Mouse (Mus musculus): ENCODE results near the gene Fam180a. TPM values are rescaled to one million over a fixed set of nuclear protein-coding genes. Genes with fewer than 3 reads are reported as not detected.

Gene Fam180a
- polyA plus RNA-seq, 2 experiments: 0.02 to 0.11 TPM

- Histone ChIP-seq H3K27me3 (ENCODE audit: control insufficient read depth, insufficient read depth, low read length) (no peaks in the 10 kb centered on the region), H3K9me3 (ENCODE audit: control insufficient read depth, low read length) (no peaks in the 10 kb centered on the region), H3K36me3 (replicated peaks; ENCODE audit: control insufficient read depth, insufficient read depth, low read depth) (no peaks in the 10 kb centered on the region), H3K27ac (no peak overlapping the region), H3K9ac (replicated peaks) (no peak overlapping the region), H3K4me1 (replicated peaks; ENCODE audit: control insufficient read depth in 2 of 2, insufficient read depth in 2 of 2, low read length in 1 of 2) (peaks cover 0 to 3% of the 10 kb centered on the region in 2 experiments; a peak in 1 of 4 replicates), H3K4me2 (ENCODE audit: low read depth) (no peak overlapping the region), H3K4me3 (ENCODE audit: insufficient read depth in 1 of 2, low read depth in 2 of 2, low read length in 2 of 2) (no peak overlapping the region)
- no peak for ATAC-seq (ENCODE audit: insufficient read depth)
- DNase-seq (ENCODE audit: low read depth in 3 of 3, low spot score in 3 of 3): peak in 1 of 3 experiments; percentile 16
- TF ChIP-seq EP300 (IDR thresholded peaks at IDR 0.05; ENCODE audit: low read depth) (no peak), CTCF (IDR thresholded peaks at IDR 0.05; ENCODE audit: low read depth) (peak; percentile 73)
- WGBS (ENCODE audit: insufficient replicate concordance): 66% methylated on average over 4 of the region's 4 CpGs
Observed at GRCm38 (mm10) chr6:35334278-35334677, 8.3 kb upstream of the Fam180a start.

DNA sequence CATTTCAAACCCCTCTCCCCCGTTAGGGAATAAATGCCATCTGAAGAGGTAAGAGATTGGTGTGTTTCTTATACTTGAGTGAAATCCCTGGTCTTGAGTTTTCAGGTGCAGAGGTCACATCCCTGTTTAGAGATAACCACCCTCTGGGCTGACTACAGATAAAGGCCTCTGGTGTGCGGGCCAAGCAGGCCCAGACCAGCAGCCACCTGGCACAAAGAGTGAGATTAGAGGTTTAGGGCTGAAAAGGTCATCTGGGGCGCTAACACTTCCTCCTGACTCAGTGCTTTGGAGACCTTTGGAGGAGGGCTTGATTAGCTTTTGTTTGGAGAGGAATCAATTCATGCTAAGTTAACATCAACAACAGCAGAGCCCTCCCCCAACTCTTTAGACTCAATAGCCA is 7.7 kb upstream of the Fam180a start:
- WGBS (ENCODE audit: insufficient replicate concordance): 20% methylated on average over 3 of the region's 3 CpGs
- Histone ChIP-seq H3K27me3 (ENCODE audit: control insufficient read depth, insufficient read depth, low read length) (no peaks in the 10 kb centered on the region), H3K4me3 (ENCODE audit: insufficient read depth in 1 of 2, low read depth in 2 of 2, low read length in 2 of 2) (no peak overlapping the region), H3K4me2 (ENCODE audit: low read depth) (no peak overlapping the region), H3K9ac (replicated peaks) (no peak overlapping the region), H3K27ac (no peak overlapping the region), H3K4me1 (replicated peaks; ENCODE audit: control insufficient read depth in 2 of 2, insufficient read depth in 2 of 2, low read length in 1 of 2) (peaks cover 0 to 3% of the 10 kb centered on the region in 2 experiments; a peak in 1 of 4 replicates), H3K36me3 (replicated peaks; ENCODE audit: control insufficient read depth, insufficient read depth, low read depth) (no peaks in the 10 kb centered on the region), H3K9me3 (ENCODE audit: control insufficient read depth, low read length) (no peaks in the 10 kb centered on the region)
- ATAC-seq (ENCODE audit: insufficient read depth) (no peak), DNase-seq (ENCODE audit: low read depth in 3 of 3, low spot score in 3 of 3) (no peak)
- no peak for TF ChIP-seq CTCF (IDR thresholded peaks at IDR 0.05; ENCODE audit: low read depth)
- no peak for TF ChIP-seq EP300 (IDR thresholded peaks at IDR 0.05; ENCODE audit: low read depth)

- H3K27me3 ChIP-seq (ENCODE audit: control insufficient read depth, insufficient read depth, low read length): no peaks in the 10 kb centered on the region
- TF ChIP-seq CTCF (IDR thresholded peaks at IDR 0.05; ENCODE audit: low read depth): no peak
- TF ChIP-seq EP300 (IDR thresholded peaks at IDR 0.05; ENCODE audit: low read depth): no peak
- no peaks in the 10 kb centered on the region for H3K36me3 ChIP-seq (replicated peaks; ENCODE audit: control insufficient read depth, insufficient read depth, low read depth)
- H3K27ac ChIP-seq: no peak overlapping the region
- H3K4me3 ChIP-seq (ENCODE audit: insufficient read depth in 1 of 2, low read depth in 2 of 2, low read length in 2 of 2): no peak overlapping the region
- no peaks in the 10 kb centered on the region for H3K9me3 ChIP-seq (ENCODE audit: control insufficient read depth, low read length)
- DNase-seq (ENCODE audit: low read depth in 3 of 3, low spot score in 3 of 3) (no peak), ATAC-seq (ENCODE audit: insufficient read depth) (no peak)
- no peak overlapping the region for H3K4me2 ChIP-seq (ENCODE audit: low read depth)
- WGBS (ENCODE audit: insufficient replicate concordance): 41% methylated on average over 6 of the region's 6 CpGs
- H3K4me1 ChIP-seq (replicated peaks; ENCODE audit: control insufficient read depth in 2 of 2, insufficient read depth in 2 of 2, low read length in 1 of 2): peaks cover 0 to 3% of the 10 kb centered on the region in 2 experiments; a peak in 1 of 4 replicates
- no peak overlapping the region for H3K9ac ChIP-seq (replicated peaks)
Observed at GRCm38 (mm10) chr6:35330834-35331233, 4.9 kb upstream of the Fam180a start.

- no peak overlapping the region for H3K4me2 ChIP-seq (ENCODE audit: low read depth)
- no peaks in the 10 kb centered on the region for H3K4me1 ChIP-seq (replicated peaks; ENCODE audit: control insufficient read depth in 2 of 2, insufficient read depth in 2 of 2, low read length in 1 of 2)
- no peaks in the 10 kb centered on the region for H3K27me3 ChIP-seq (ENCODE audit: control insufficient read depth, insufficient read depth, low read length)
- no peak for TF ChIP-seq EP300 (IDR thresholded peaks at IDR 0.05; ENCODE audit: low read depth)
- DNase-seq (ENCODE audit: low read depth in 3 of 3, low spot score in 3 of 3) (no peak), ATAC-seq (ENCODE audit: insufficient read depth) (no peak)
- no peaks in the 10 kb centered on the region for H3K36me3 ChIP-seq (replicated peaks; ENCODE audit: control insufficient read depth, insufficient read depth, low read depth)
- WGBS (ENCODE audit: insufficient replicate concordance): 76% methylated on average over 12 of the region's 12 CpGs
- H3K27ac ChIP-seq: no peak overlapping the region
- H3K9me3 ChIP-seq (ENCODE audit: control insufficient read depth, low read length): no peaks in the 10 kb centered on the region
- no peak overlapping the region for H3K4me3 ChIP-seq (ENCODE audit: insufficient read depth in 1 of 2, low read depth in 2 of 2, low read length in 2 of 2)
- no peak overlapping the region for H3K9ac ChIP-seq (replicated peaks)
Observed at GRCm38 (mm10) chr6:35329956-35330355, 4.0 kb upstream of the Fam180a start.

DNA sequence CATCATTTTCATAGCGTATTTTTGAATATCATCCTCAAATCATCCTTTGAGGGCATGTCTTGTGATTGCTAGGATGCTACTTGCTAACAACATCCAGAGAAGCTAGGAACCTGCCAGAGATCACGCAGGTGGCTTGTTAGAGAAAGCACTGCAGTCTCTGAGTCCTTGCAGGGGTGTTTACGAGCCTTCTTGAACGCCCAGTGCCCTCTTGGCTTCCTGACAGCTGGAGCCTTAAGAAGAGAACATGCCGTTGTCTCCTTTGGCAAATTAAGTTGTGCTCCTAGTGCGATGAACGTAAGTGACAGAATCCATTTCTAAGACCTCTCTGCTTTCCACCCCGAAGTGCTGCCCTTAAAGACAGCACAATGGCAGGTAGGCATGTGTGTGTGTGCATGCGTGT is 1.6 kb downstream of the Fam180a start:
- H3K4me1 ChIP-seq (replicated peaks; ENCODE audit: control insufficient read depth in 2 of 2, insufficient read depth in 2 of 2, low read length in 1 of 2): peaks cover 0 to 5% of the 10 kb centered on the region in 2 experiments; a peak in 1 of 4 replicates
- no peak overlapping the region for H3K9ac ChIP-seq (replicated peaks)
- ATAC-seq (ENCODE audit: insufficient read depth) (no peak), DNase-seq (ENCODE audit: low read depth in 3 of 3, low spot score in 3 of 3) (no peak)
- no peak overlapping the region for H3K27ac ChIP-seq
- WGBS (ENCODE audit: insufficient replicate concordance): 74% methylated on average over 9 of the region's 9 CpGs
- H3K9me3 ChIP-seq (ENCODE audit: control insufficient read depth, low read length): no peaks in the 10 kb centered on the region
- no peak overlapping the region for H3K4me3 ChIP-seq (ENCODE audit: insufficient read depth in 1 of 2, low read depth in 2 of 2, low read length in 2 of 2)
- H3K36me3 ChIP-seq (replicated peaks; ENCODE audit: control insufficient read depth, insufficient read depth, low read depth): no peaks in the 10 kb centered on the region
- no peaks in the 10 kb centered on the region for H3K27me3 ChIP-seq (ENCODE audit: control insufficient read depth, insufficient read depth, low read length)
- TF ChIP-seq EP300 (IDR thresholded peaks at IDR 0.05; ENCODE audit: low read depth) (no peak), CTCF (IDR thresholded peaks at IDR 0.05; ENCODE audit: low read depth) (no peak)
- no peak overlapping the region for H3K4me2 ChIP-seq (ENCODE audit: low read depth)

Measured in liver, embryonic 14.5 days (tissue).